Mouse (Mus musculus) spleen, postnatal 14 days (tissue): ENCODE data around the gene Hist1h2bp.

Experiments used
- DNase-seq, 2 experiments: peaks; one replicate each; pipeline ENCODE4 v3.0.0; 2021 to 2022; ENCODE audit warnings: low spot score in 2 of 2

The Hist1h2bp gene

DNA sequence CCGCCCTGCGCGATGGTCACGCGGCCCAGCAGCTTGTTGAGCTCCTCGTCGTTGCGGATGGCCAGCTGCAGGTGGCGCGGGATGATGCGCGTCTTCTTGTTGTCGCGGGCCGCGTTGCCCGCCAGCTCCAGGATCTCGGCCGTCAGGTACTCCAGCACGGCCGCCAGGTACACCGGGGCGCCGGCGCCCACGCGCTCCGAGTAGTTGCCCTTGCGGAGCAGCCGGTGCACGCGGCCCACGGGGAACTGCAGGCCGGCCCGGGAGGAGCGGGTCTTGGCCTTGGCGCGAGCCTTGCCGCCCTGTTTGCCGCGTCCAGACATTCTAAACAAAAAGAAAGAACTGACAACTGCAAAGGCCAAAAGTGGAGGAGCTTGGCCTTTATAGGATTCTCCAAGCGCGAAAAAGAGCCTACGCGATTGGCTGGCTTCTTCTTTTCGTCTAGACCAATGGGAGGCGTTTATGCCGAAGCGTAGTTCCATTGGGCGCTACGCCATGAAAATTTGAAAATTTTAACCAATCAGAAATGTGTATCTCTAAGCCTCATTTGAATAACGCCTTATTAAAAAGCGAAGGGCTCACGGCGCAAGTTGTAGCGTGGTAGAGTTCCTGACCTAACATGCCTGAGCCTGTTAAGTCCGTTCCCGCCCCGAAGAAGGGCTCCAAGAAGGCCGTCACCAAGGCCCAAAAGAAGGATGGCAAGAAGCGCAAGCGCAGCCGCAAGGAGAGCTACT lies at the start of gene Hist1h2bp, which contains the start of gene Hist1h2an:
Gene Hist1h2bp, plus strand, starts transcription at position 563 of the 731 bp plus-strand sequence.
Gene Hist1h2an, minus strand, starts transcription at position 320 of the 731 bp plus-strand sequence.
- DNase-seq, result peak; percentile 70 to 77

DNA sequence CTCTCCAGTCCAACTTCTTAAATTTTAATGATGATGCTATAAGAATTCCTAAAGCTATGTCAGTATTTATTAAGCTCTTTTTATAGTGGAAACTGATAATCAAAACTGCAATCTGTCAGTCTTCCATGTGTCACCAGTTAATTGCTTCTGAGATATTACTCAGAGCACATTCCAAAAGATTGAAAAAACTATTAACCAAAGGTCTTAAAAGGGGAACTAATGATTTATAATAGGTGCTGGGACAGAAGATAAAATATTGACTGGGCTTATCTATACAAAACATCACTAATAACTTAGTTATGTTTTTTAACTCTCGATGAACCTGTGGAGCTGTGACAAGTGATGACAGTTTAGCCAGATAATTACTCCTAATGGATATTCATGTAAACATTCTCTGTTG lies 42.3 kb upstream of the Hist1h2bp start:
- no peak for DNase-seq

DNA sequence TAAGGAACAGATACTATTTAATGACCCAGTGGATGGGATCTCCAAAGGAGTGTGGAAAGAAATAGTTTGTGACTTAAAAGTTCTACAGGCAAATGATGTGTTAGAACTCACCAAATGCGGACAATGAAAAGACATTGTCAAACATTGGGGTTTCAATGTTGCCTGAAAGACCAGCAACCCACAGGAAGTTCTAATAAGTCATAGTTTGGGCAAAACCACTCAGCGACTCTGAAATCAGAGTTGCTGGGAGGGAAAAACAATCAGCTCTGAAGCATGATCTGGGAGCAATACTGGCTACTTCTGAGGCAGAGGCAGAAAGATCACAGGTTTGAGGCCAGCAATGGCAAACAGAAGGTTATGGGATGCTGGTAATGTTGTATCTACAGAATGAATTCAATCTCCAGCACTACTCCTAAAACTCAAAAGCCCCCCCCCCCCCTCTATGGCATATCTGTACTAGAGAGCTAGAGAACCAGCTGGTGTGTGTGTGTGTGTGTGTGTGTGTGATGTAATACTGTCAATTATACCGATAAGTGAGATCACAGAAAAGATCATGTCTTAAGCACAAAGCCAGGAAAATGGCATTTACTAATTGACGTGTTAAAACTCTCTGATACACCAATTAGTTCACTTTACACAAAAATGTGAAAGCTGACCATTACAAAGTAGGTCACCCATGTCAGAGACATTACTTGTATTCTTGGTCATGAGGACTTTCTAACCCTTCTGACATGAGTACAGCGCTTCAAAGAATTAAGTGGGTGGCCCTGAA lies 37.7 kb upstream of the Hist1h2bp start:
- DNase-seq, result no peak

GRCm38 (mm10) chr13:21750159-21751017 lies 36.9 kb upstream of the Hist1h2bp start, which contains the start of gene Hist1h4k:
TSS of gene Hist1h4k (minus strand) at chr13:21750505.
- peak; percentile 90 to 96 for DNase-seq

DNA sequence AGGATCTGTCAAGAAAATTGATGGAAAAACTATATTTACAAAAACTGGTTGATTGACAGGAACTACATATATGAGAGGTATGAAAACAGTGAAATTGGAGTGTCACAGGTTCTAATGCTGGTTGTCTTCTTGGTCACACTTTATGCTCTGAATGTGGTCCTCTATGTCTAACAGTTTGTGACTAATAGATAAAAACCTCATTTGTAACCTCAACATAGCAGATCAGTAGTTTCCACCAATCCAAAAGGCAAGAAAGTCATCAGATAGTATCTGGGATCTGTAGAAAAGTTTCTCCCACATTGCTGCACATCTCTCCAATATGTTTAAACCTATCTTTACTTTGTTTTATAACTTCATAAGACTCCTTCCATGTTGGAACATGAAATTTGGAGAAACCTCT lies 35.8 kb upstream of the Hist1h2bp start:
- DNase-seq, result no peak

DNA sequence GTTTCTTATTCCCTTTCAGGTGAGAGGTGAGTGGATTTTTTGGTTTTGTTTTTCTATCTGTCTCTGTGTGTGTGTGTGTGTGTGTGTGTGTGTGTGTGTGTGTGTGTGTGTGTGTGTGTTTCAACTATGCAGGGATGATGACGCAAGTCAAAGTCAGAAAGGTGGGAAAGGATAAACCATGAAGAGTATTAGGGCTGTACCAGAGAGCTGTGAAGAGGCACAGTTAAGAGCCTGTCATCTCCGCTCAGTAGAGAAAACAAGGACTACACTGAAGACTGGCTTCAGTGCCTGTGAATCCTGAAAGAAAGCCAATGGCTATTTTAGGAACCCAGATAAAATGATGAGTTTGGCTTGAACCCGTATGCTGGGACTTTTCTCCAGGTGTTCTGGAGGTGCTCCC lies 35.4 kb upstream of the Hist1h2bp start:
- DNase-seq, result no peak

- no peak for DNase-seq
These were observed 34.9 kb upstream of the Hist1h2bp start for GRCm38 (mm10) chr13:21752356-21752755.

- DNase-seq, result no peak
These were observed 34.2 kb upstream of the Hist1h2bp start for GRCm38 (mm10) chr13:21753051-21753523.

DNA sequence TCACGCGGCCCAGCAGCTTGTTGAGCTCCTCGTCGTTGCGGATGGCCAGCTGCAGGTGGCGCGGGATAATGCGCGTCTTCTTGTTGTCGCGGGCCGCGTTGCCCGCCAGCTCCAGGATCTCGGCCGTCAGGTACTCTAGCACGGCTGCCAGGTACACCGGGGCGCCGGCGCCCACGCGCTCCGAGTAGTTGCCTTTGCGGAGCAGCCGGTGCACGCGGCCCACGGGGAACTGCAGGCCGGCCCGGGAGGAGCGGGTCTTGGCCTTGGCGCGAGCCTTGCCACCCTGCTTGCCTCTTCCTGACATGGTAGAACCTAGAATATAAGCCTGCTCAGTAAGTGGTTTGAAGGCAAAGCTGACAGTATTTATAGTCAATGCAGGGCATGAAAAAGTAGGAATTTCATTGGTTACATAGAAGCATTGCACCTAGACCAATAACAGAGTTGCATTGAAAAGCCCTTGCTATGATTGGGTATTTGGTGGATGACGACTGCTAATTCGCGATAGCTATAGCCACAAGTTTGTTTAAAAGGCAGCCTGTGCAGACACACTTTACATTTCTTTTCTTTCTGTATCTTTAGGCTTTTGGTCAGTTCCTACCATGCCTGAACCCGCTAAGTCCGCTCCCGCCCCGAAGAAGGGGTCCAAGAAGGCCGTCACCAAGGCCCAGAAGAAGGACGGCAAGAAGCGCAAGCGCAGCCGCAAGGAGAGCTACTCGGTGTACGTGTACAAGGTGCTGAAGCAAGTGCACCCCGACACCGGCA lies 33.6 kb upstream of the Hist1h2bp start, which contains the start of the genes Hist1h2ak and Hist1h2bn:
Gene Hist1h2ak, minus strand, starts transcription at position 304 of the 762 bp plus-strand sequence.
Gene Hist1h2bn, plus strand, starts transcription at position 600 of the 762 bp plus-strand sequence.
- peak; percentile 62 to 70 for DNase-seq

DNA sequence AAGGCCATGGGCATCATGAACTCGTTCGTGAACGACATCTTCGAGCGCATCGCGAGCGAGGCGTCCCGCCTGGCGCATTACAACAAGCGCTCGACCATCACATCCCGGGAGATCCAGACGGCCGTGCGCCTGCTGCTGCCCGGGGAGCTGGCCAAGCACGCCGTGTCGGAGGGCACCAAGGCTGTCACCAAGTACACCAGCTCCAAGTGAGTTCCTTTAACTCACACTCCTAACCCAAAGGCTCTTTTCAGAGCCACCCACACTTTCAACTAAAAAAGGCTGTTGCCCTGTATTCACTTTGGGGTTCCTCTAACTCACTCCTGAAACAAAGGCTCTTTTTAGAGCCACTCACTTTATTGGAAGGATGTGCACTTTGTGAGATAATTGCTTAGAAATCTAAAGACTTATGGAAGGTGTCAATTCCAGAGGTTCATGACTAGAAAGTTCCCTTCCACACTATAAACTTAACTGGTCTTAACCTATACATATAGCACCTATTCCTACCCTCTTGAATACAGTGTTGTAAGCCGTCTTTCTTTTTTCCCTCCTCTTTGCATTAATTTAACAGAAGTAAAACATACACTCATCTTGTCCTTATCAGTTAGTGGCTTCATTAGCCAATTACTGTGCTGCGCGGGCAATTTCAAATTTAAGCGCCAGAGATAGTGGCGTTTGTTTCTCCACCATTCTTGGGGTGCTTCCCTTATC lies 32.8 kb upstream of the Hist1h2bp start:
- peak in 1 of 2 experiments; percentile 50 for DNase-seq

GRCm38 (mm10) chr13:21755707-21756106 lies 31.6 kb upstream of the Hist1h2bp start:
- DNase-seq, result no peak

DNA sequence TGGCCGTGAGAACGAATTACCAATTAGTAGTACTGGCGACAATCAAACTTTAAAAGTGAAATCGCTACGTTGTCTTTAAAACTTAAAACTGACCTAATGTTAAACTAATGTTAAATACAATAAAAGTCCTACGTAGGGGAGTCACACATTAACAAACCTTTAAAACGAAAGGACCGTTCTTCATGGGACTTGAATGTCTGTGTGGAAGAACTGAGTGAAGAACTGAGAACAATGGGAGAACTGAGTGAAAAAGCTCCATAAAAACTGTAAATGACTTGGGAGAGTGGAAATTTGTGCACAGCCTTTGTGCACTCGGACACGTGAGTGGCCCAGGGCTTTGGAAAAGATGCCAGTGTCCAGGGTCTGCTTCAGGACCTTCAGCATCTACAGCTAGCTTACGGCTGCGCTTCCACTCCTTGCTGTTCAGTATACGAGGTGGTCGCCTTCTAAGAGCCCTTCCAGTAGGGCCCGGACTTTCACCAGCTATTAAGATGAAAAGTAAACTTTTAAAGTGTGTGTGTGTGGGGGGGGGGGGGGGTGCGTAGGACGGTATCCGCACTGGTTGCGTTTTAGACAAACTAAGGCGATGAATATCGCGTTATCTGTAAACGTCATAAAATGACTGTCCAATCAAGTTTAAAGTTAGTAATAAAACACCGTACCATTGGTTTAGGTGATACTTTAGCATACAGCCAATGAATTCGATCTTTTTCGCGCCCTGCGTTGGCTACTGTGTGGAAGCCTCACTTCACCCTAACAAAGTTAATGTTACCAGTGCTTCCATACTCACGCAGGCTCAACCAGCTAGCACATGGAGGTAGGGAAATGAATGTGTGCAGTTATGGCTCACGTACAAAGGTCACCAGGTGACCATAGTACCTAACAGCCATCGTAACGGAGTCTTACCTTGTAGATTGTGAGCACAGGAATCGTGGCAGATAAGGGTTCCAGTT lies 8.2 kb upstream of the Hist1h2bp start:
- peak; percentile 55 to 69 for DNase-seq

- peak; percentile 77 to 79 for DNase-seq
These were observed 7.2 kb upstream of the Hist1h2bp start, which contains the start of gene Hist1h1b for GRCm38 (mm10) chr13:21779767-21780731. TSS of gene Hist1h1b (minus strand) at chr13:21780625.

- no peak for DNase-seq
These were observed 6.2 kb upstream of the Hist1h2bp start for GRCm38 (mm10) chr13:21781021-21781555.

- no peak for DNase-seq
These were observed 5.6 kb upstream of the Hist1h2bp start for GRCm38 (mm10) chr13:21781639-21782038.

DNA sequence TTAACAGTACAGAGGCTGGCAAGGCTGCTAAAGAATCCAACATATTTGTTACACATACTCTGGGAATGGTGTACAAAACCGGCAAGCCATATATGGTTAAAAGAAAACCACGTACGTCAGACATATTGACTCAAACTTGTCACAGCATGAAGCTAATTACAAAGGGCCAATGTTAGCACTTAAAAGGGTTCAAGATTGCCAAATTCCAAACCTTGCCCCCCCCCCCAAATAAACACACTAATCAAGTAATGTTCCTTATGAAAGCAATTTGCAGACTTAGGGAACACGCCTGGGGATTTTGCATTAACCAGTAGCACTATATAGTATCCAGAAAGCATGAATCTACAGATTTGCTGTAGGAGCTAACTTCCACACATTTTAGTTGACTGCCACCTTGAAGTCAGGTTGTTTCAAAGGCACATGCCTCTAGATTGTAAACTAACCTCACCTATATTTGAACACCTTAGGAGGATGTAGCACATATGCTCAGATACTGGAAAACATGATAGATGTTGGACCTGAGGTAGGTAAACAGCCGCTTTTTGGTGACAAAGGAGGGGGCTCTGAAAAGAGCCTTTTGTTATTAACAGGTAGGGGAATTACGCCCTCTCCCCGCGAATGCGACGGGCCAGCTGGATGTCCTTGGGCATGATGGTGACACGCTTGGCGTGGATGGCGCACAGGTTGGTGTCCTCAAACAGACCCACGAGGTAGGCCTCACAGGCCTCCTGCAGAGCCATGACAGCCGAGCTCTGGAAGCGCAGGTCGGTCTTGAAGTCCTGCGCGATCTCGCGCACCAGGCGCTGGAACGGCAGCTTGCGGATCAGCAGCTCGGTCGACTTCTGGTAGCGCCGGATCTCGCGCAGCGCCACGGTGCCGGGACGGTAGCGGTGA lies 4.7 kb upstream of the Hist1h2bp start:
- DNase-seq, result peak; percentile 25 to 35
